Mouse (Mus musculus) embryonic facial prominence, embryonic 11.5 days (tissue): ENCODE measurements at regions not wholly inside any gene's neighbourhood (a gene's known extent, or its start where the extent isn't known, plus 50 kb on each side); places are given as distances from the start of the nearest gene placed in this dataset.
"Not testable (repeated sequence)": the region's sequence is repeated elsewhere in the genome, so short reads cannot be mapped to it uniquely, and the experiment has no call there.

Experiments used
- ATAC-seq: fragments of 200-750 bp; cut with Nextera tagmentation; replicated peaks from 2 replicates; pipeline ENCODE4 v1.8.0; 2017; ENCODE audit warnings: low read depth; ENCODE audit not compliant: insufficient number of reproducible peaks, low FRiP score, low TSS enrichment
- DNase-seq: peaks from one replicate; pipeline ENCODE4 v3.0.0-alpha.2; 2015; ENCODE audit warnings: low spot score
- H3K27ac ChIP-seq: fragments of 300-500 bp; sonication (generic); replicated peaks from 2 replicates; pipeline ENCODE4 v1.5.1; 2014; ENCODE audit warnings: mild to moderate bottlenecking, low read depth, low read length, control low read depth
- H3K27me3 ChIP-seq: fragments of 300-500 bp; sonication (generic); 2 replicates; pipeline ENCODE4 v1.6.1; 2014; ENCODE audit warnings: mild to moderate bottlenecking, low read length, moderate library complexity, mixed read lengths; ENCODE audit not compliant: control insufficient read depth, insufficient read depth
- H3K36me3 ChIP-seq: fragments of 300-500 bp; sonication (generic); replicated peaks from 2 replicates; pipeline ENCODE4 v1.6.1; 2014; ENCODE audit warnings: low read depth, mild to moderate bottlenecking, low read length, moderate library complexity, mixed read lengths; ENCODE audit not compliant: control insufficient read depth, insufficient read depth
- H3K4me1 ChIP-seq: fragments of 300-500 bp; sonication (generic); 2 replicates; pipeline ENCODE4 v1.6.1; 2014; ENCODE audit warnings: low read length, mixed read lengths; ENCODE audit not compliant: control insufficient read depth, insufficient read depth
- H3K4me2 ChIP-seq: fragments of 300-500 bp; sonication (generic); 2 replicates; pipeline ENCODE4 v1.6.1; 2014; ENCODE audit warnings: low read depth, mild to moderate bottlenecking, control low read depth, low read length, moderate library complexity
- H3K4me3 ChIP-seq: fragments of 300-500 bp; sonication (generic); 2 replicates; pipeline ENCODE4 v1.5.1; 2014; ENCODE audit warnings: low read depth, low read length, control low read depth
- H3K9ac ChIP-seq: fragments of 300-500 bp; sonication (generic); replicated peaks from 2 replicates; pipeline ENCODE4 v1.6.1; 2014; ENCODE audit warnings: mild to moderate bottlenecking, control low read depth, low read length
- H3K9me3 ChIP-seq: fragments of 300-500 bp; sonication (generic); replicated peaks from 2 replicates; pipeline ENCODE4 v1.6.1; 2016; ENCODE audit warnings: mild to moderate bottlenecking, low read length, inconsistent platforms, mixed read lengths; ENCODE audit not compliant: control insufficient read depth
- WGBS: fragments of 180-500 bp; shearing (Covaris S2); extraction: QIAGEN DNeasy Blood & Tissue Kit; methylation state at CpG from one replicate; pipeline ENCODE4 v1.1.7; 2014; 5-methylcytosine and 5-hydroxymethylcytosine counted together

DNA sequence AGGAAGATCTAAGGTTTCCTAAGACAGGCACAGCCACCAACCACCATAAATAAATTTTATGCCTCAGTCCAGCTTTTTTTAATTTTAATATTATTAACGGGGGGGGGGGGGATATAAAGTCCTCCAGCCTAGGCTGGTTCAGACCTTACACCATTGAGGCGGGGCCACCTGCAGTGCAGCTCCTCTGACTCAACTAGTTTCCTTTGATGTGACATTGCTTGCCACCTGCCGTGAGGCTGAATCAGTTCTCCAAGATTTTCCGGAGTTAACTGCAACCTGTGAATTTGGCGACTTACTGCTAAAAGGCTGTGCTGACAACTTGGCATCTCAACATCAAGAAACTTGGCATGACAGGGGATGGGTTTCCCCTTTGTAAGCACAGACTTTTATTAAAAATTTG is 51.3 kb upstream of the Tnfrsf8 start:
- H3K27me3 ChIP-seq = no peaks in the 10 kb centered on the region

GRCm38 (mm10) chr4:145365793-145366192 is 50.8 kb upstream of the Tnfrsf8 start:
- 76% methylated on average over 2 of the region's 2 CpGs for WGBS
- not testable (repeated sequence) for H3K4me3 ChIP-seq, ATAC-seq, H3K9me3 ChIP-seq, H3K36me3 ChIP-seq, H3K27me3 ChIP-seq, H3K4me1 ChIP-seq, DNase-seq, H3K4me2 ChIP-seq, H3K27ac ChIP-seq, H3K9ac ChIP-seq

More for the DNA sequence above, 51.3 kb upstream of the Tnfrsf8 start:
- no peak overlapping the region for H3K9ac ChIP-seq
- no peak overlapping the region for H3K4me3 ChIP-seq
- H3K4me1 ChIP-seq = no peaks in the 10 kb centered on the region
- H3K36me3 ChIP-seq = no peaks in the 10 kb centered on the region
- H3K27ac ChIP-seq = no peak overlapping the region
- DNase-seq (no peak), ATAC-seq (no peak)
- H3K4me2 ChIP-seq = no peak overlapping the region
- 30% methylated on average over 5 of the region's 5 CpGs for WGBS
- no peaks in the 10 kb centered on the region for H3K9me3 ChIP-seq
